Mouse (Mus musculus) E14TG2a.4 (cell line): ENCODE measurements around the gene Stk38l.

Experiments
- H3K27me3 ChIP-seq: 2 replicates; pipeline ENCODE4 v1.6.1; 2014; ENCODE audit warnings: low read length, control low read depth; ENCODE audit not compliant: insufficient read depth
- H3K36me3 ChIP-seq: 2 replicates; pipeline ENCODE4 v1.6.1; 2014; ENCODE audit warnings: low read length, control low read depth; ENCODE audit not compliant: insufficient read depth
- H3K4me1 ChIP-seq: replicated peaks from 2 replicates; pipeline ENCODE4 v1.6.1; 2014; ENCODE audit warnings: low read depth, low read length, control low read depth
- H3K4me3 ChIP-seq: replicated peaks from 2 replicates; pipeline ENCODE4 v1.5.1; 2014; ENCODE audit warnings: mild to moderate bottlenecking, low read length
- H3K9me3 ChIP-seq: 2 replicates; pipeline ENCODE4 v1.6.1; 2014; ENCODE audit warnings: low read length, control low read depth
- CTCF ChIP-seq: conservative IDR thresholded peaks from 2 replicates; pipeline ENCODE4 v1.5.1; 2014; ENCODE audit warnings: low read length
- NANOG ChIP-seq: IDR thresholded peaks from 2 replicates; pipeline ENCODE4 v1.6.1; 2014; ENCODE audit warnings: borderline replicate concordance, low read length, mixed read lengths
- POU5F1 ChIP-seq: IDR thresholded peaks from 2 replicates; pipeline ENCODE4 v1.6.1; 2014; ENCODE audit warnings: low read length, borderline replicate concordance

Stk38l gene

GRCm38 (mm10) chr6:146697767-146698166, 27.0 kb upstream of the Stk38l start:
- Histone ChIP-seq H3K4me3 (no peak overlapping the region), H3K4me1 (no peaks in the 10 kb centered on the region), H3K9me3 (peaks cover 26% of the 10 kb centered on the region), H3K27me3 (no peaks in the 10 kb centered on the region), H3K36me3 (no peaks in the 10 kb centered on the region)
- TF ChIP-seq CTCF (no peak), POU5F1 (no peak), NANOG (no peak)

GRCm38 (mm10) chr6:146698376-146698775, 26.4 kb upstream of the Stk38l start:
- no peak for TF ChIP-seq CTCF
- TF ChIP-seq POU5F1: no peak
- TF ChIP-seq NANOG: no peak

GRCm38 (mm10) chr6:146700461-146700860, 24.3 kb upstream of the Stk38l start:
- H3K9me3 ChIP-seq: peaks cover 51% of the 10 kb centered on the region
- no peaks in the 10 kb centered on the region for H3K27me3 ChIP-seq
- no peak overlapping the region for H3K4me3 ChIP-seq
- no peaks in the 10 kb centered on the region for H3K36me3 ChIP-seq
- TF ChIP-seq NANOG (no peak), POU5F1 (no peak), CTCF (no peak)
- no peaks in the 10 kb centered on the region for H3K4me1 ChIP-seq

More at GRCm38 (mm10) chr6:146698376-146698775, 26.4 kb upstream of the Stk38l start:
- Histone ChIP-seq H3K9me3 (peaks cover 32% of the 10 kb centered on the region), H3K36me3 (no peaks in the 10 kb centered on the region), H3K4me1 (no peaks in the 10 kb centered on the region), H3K4me3 (no peak overlapping the region), H3K27me3 (no peaks in the 10 kb centered on the region)

GRCm38 (mm10) chr6:146702126-146702881, 22.5 kb upstream of the Stk38l start:
- no peaks in the 10 kb centered on the region for H3K27me3 ChIP-seq
- TF ChIP-seq NANOG: no peak
- no peak for TF ChIP-seq CTCF
- no peak for TF ChIP-seq POU5F1
- H3K4me1 ChIP-seq: no peaks in the 10 kb centered on the region
- no peak overlapping the region for H3K4me3 ChIP-seq
- peaks cover 64% of the 10 kb centered on the region for H3K9me3 ChIP-seq
- H3K36me3 ChIP-seq: peaks cover 4% of the 10 kb centered on the region; the same call in 1 of the 2 replicates

- Histone ChIP-seq H3K27me3 (no peaks in the 10 kb centered on the region), H3K4me3 (no peak overlapping the region), H3K4me1 (no peaks in the 10 kb centered on the region), H3K9me3 (peaks cover 64% of the 10 kb centered on the region), H3K36me3 (peaks cover 4% of the 10 kb centered on the region; the same call in 1 of the 2 replicates)
- TF ChIP-seq CTCF: no peak
- TF ChIP-seq POU5F1: no peak
- TF ChIP-seq NANOG: no peak
Observed at GRCm38 (mm10) chr6:146703351-146703750, 21.4 kb upstream of the Stk38l start.

GRCm38 (mm10) chr6:146705631-146706030, 19.2 kb upstream of the Stk38l start:
- Histone ChIP-seq H3K9me3 (peaks cover 60% of the 10 kb centered on the region), H3K4me3 (no peak overlapping the region), H3K36me3 (peaks cover 4% of the 10 kb centered on the region; the same call in 1 of the 2 replicates), H3K27me3 (no peaks in the 10 kb centered on the region), H3K4me1 (no peaks in the 10 kb centered on the region)
- no peak for TF ChIP-seq NANOG
- TF ChIP-seq CTCF: 0 out of 2 replicates have a peak, but pooled peaks have one; percentile 10

- TF ChIP-seq CTCF: no peak
- no peak for TF ChIP-seq POU5F1
- no peak for TF ChIP-seq NANOG
- Histone ChIP-seq H3K4me3 (no peak overlapping the region), H3K27me3 (no peaks in the 10 kb centered on the region), H3K36me3 (no peaks in the 10 kb centered on the region), H3K9me3 (peaks cover 12% of the 10 kb centered on the region), H3K4me1 (peaks cover 15% of the 10 kb centered on the region)
Observed at GRCm38 (mm10) chr6:146719606-146720005, 5.2 kb upstream of the Stk38l start.

GRCm38 (mm10) chr6:146723805-146724204, 990 bp upstream of the Stk38l start:
- Histone ChIP-seq H3K9me3 (no peaks in the 10 kb centered on the region), H3K4me1 (peaks cover 28% of the 10 kb centered on the region), H3K4me3 (no peak overlapping the region), H3K36me3 (0 out of 2 replicates have a peak, but pooled peaks cover 4% of the 10 kb centered on the region), H3K27me3 (no peaks in the 10 kb centered on the region)
- TF ChIP-seq POU5F1: no peak
- TF ChIP-seq NANOG: no peak
- no peak for TF ChIP-seq CTCF

- no peak for TF ChIP-seq CTCF
- TF ChIP-seq POU5F1: no peak
- no peak for TF ChIP-seq NANOG
- H3K27me3 ChIP-seq: no peaks in the 10 kb centered on the region
- peak overlapping the region; percentile 96 for H3K4me3 ChIP-seq
- H3K4me1 ChIP-seq: peaks cover 17% of the 10 kb centered on the region
- 0 out of 2 replicates have a peak, but pooled peaks cover 4% of the 10 kb centered on the region for H3K36me3 ChIP-seq
- H3K9me3 ChIP-seq: no peaks in the 10 kb centered on the region
Observed at GRCm38 (mm10) chr6:146725384-146725791, 593 bp downstream of the Stk38l start.
